Mouse (Mus musculus) hindbrain, embryonic 10.5 days (tissue): ENCODE results near the gene Tkt. TPM values are rescaled to one million over a fixed set of nuclear protein-coding genes. Genes with fewer than 3 reads are reported as not detected.
A peak's percentile ranks its signal among the peaks of the same experiment; 100 is the strongest.
"Not testable (repeated sequence)": the region's sequence is repeated elsewhere in the genome, so short reads cannot be mapped to it uniquely, and the experiment has no call there.

Experiments
- DNase-seq: peaks from one replicate; pipeline ENCODE4 v3.0.0-alpha.2; 2017; ENCODE audit warnings: low spot score
- H3K27ac ChIP-seq: fragments of 300-500 bp; sonication (generic); 2 replicates; pipeline ENCODE4 v1.5.1; 2016; ENCODE audit warnings: mild to moderate bottlenecking, moderate library complexity
- H3K27me3 ChIP-seq: fragments of 300-500 bp; sonication (generic); 2 replicates; pipeline ENCODE4 v1.6.1; 2016; ENCODE audit warnings: mild to moderate bottlenecking; ENCODE audit not compliant: poor library complexity, insufficient read depth, severe bottlenecking
- H3K36me3 ChIP-seq: fragments of 300-500 bp; sonication (generic); 2 replicates; pipeline ENCODE4 v1.6.1; 2016; ENCODE audit warnings: mild to moderate bottlenecking, moderate library complexity
- H3K4me1 ChIP-seq: fragments of 300-500 bp; sonication (generic); replicated peaks from 2 replicates; pipeline ENCODE4 v1.6.1; 2016; ENCODE audit warnings: mild to moderate bottlenecking
- H3K4me3 ChIP-seq: fragments of 300-500 bp; sonication (generic); 2 replicates; pipeline ENCODE4 v1.5.1; 2016; ENCODE audit warnings: mild to moderate bottlenecking, moderate library complexity
- H3K9me3 ChIP-seq: fragments of 300-500 bp; sonication (generic); 2 replicates; pipeline ENCODE4 v1.6.1; 2016; ENCODE audit warnings: mild to moderate bottlenecking, moderate library complexity
- WGBS: fragments of 180-500 bp; shearing (Covaris S2); methylation state at CpG from one replicate; pipeline ENCODE4 v1.1.7; 2016; 5-methylcytosine and 5-hydroxymethylcytosine counted together
- polyA plus RNA-seq: library from polyadenylated mRNA; unstranded; fragments of >200 nt; fragmentation: Nextera tagmentation; extraction: Ambion mirVana; gene quantifications from 2 replicates; pipeline ENCODE4 v1.2.1, GENCODE M21; 2016

The Tkt gene
- polyA plus RNA-seq, 1 experiment from 2014 or later, result 285 TPM

- Histone ChIP-seq H3K36me3 (peaks cover 4% of the 10 kb centered on the region), H3K27ac (no peak overlapping the region), H3K9me3 (no peaks in the 10 kb centered on the region), H3K27me3 (no peaks in the 10 kb centered on the region), H3K4me1 (peaks cover 15% of the 10 kb centered on the region; the same call in 1 of the 2 replicates), H3K4me3 (no peak overlapping the region)
- DNase-seq, result no peak
- WGBS, result 90% methylated on average over 6 of the region's 6 CpGs
Observed at GRCm38 (mm10) chr14:30533780-30534450, 14.2 kb upstream of the Tkt start.

GRCm38 (mm10) chr14:30541541-30541940, 6.6 kb upstream of the Tkt start:
- Histone ChIP-seq H3K27ac (0 out of 2 replicates have a peak overlapping the region, but pooled peaks have one; percentile 18), H3K4me3 (no peak overlapping the region), H3K36me3 (no peaks in the 10 kb centered on the region), H3K9me3 (no peaks in the 10 kb centered on the region), H3K4me1 (peaks cover 10% of the 10 kb centered on the region; the same call in 1 of the 2 replicates), H3K27me3 (no peaks in the 10 kb centered on the region)
- 77% methylated on average over 10 of the region's 10 CpGs for WGBS
- DNase-seq, result no peak

GRCm38 (mm10) chr14:30543331-30543730, 4.8 kb upstream of the Tkt start:
- 88% methylated on average over 5 of the region's 5 CpGs for WGBS
- not testable (repeated sequence) for H3K27me3 ChIP-seq, H3K4me3 ChIP-seq, H3K9me3 ChIP-seq, DNase-seq, H3K27ac ChIP-seq, H3K36me3 ChIP-seq
- peaks cover 13% of the 10 kb centered on the region for H3K4me1 ChIP-seq

GRCm38 (mm10) chr14:30548965-30549776, 1.0 kb downstream of the Tkt start:
- Histone ChIP-seq H3K4me1 (peaks cover 48% of the 10 kb centered on the region), H3K36me3 (peaks cover 15% of the 10 kb centered on the region), H3K4me3 (peak overlapping the region; percentile 88), H3K27me3 (no peaks in the 10 kb centered on the region), H3K9me3 (no peaks in the 10 kb centered on the region), H3K27ac (peak overlapping the region; percentile 98)
- peak; percentile 96 for DNase-seq
- WGBS, result under 1% methylated on average over 69 of the region's 69 CpGs

- no peak for DNase-seq
- peaks cover 45% of the 10 kb centered on the region for H3K4me1 ChIP-seq
- under 1% methylated on average over 10 of the region's 10 CpGs for WGBS
- H3K27ac ChIP-seq, result peak overlapping the region; percentile 98
- H3K4me3 ChIP-seq, result peak overlapping the region; percentile 88
- H3K9me3 ChIP-seq, result no peaks in the 10 kb centered on the region
- H3K27me3 ChIP-seq, result no peaks in the 10 kb centered on the region
- peaks cover 21% of the 10 kb centered on the region for H3K36me3 ChIP-seq
Observed at GRCm38 (mm10) chr14:30549777-30550149, 1.6 kb downstream of the Tkt start.

- Histone ChIP-seq H3K4me3 (peak overlapping the region; percentile 88), H3K4me1 (peaks cover 45% of the 10 kb centered on the region), H3K27me3 (no peaks in the 10 kb centered on the region), H3K27ac (peak overlapping the region; percentile 98), H3K9me3 (no peaks in the 10 kb centered on the region), H3K36me3 (peaks cover 27% of the 10 kb centered on the region)
- 46% methylated on average over 8 of the region's 8 CpGs for WGBS
- no peak for DNase-seq
Observed at GRCm38 (mm10) chr14:30550232-30551070, 2.3 kb downstream of the Tkt start.

GRCm38 (mm10) chr14:30551509-30551908, 3.4 kb downstream of the Tkt start:
- peaks cover 38% of the 10 kb centered on the region for H3K36me3 ChIP-seq
- 0 out of 2 replicates have a peak overlapping the region, but pooled peaks have one; percentile 10 for H3K27ac ChIP-seq
- 79% methylated on average over 5 of the region's 5 CpGs for WGBS
- no peak for DNase-seq
- H3K27me3 ChIP-seq, result no peaks in the 10 kb centered on the region
- H3K4me3 ChIP-seq, result peak overlapping the region; percentile 88
- H3K9me3 ChIP-seq, result no peaks in the 10 kb centered on the region
- H3K4me1 ChIP-seq, result peaks cover 45% of the 10 kb centered on the region

- Histone ChIP-seq H3K9me3 (no peaks in the 10 kb centered on the region), H3K36me3 (peaks cover 43% of the 10 kb centered on the region), H3K27ac (no peak overlapping the region), H3K4me3 (no peak overlapping the region), H3K4me1 (peaks cover 45% of the 10 kb centered on the region), H3K27me3 (no peaks in the 10 kb centered on the region)
- DNase-seq, result no peak
- 88% methylated on average over 2 of the region's 2 CpGs for WGBS
Observed at GRCm38 (mm10) chr14:30551981-30552380, 3.8 kb downstream of the Tkt start.

- WGBS, result 90% methylated on average over 4 of the region's 4 CpGs
- H3K4me3 ChIP-seq, result no peak overlapping the region
Observed at GRCm38 (mm10) chr14:30553185-30553584, 5.0 kb downstream of the Tkt start.

GRCm38 (mm10) chr14:30556651-30557050, 8.5 kb downstream of the Tkt start:
- peaks cover 6% of the 10 kb centered on the region for H3K4me1 ChIP-seq
- H3K36me3 ChIP-seq, result peaks cover 89% of the 10 kb centered on the region
- H3K27ac ChIP-seq, result no peak overlapping the region
- no peak for DNase-seq
- no peak overlapping the region for H3K4me3 ChIP-seq
- 93% methylated on average over 2 of the region's 2 CpGs for WGBS
- no peaks in the 10 kb centered on the region for H3K9me3 ChIP-seq
- H3K27me3 ChIP-seq, result no peaks in the 10 kb centered on the region

More at GRCm38 (mm10) chr14:30553185-30553584, 5.0 kb downstream of the Tkt start:
- Histone ChIP-seq H3K36me3 (peaks cover 55% of the 10 kb centered on the region), H3K27ac (no peak overlapping the region), H3K4me1 (peaks cover 38% of the 10 kb centered on the region), H3K9me3 (no peaks in the 10 kb centered on the region), H3K27me3 (no peaks in the 10 kb centered on the region)
- DNase-seq, result no peak

- H3K27me3 ChIP-seq, result no peaks in the 10 kb centered on the region
- DNase-seq, result no peak
- H3K27ac ChIP-seq, result no peak overlapping the region
- H3K9me3 ChIP-seq, result no peaks in the 10 kb centered on the region
- 88% methylated on average over 9 of the region's 9 CpGs for WGBS
- no peak overlapping the region for H3K4me3 ChIP-seq
- H3K36me3 ChIP-seq, result peaks cover 94% of the 10 kb centered on the region
- 0 out of 2 replicates have a peak, but pooled peaks cover 5% of the 10 kb centered on the region for H3K4me1 ChIP-seq
Observed at GRCm38 (mm10) chr14:30557730-30558129, 9.6 kb downstream of the Tkt start.

- H3K36me3 ChIP-seq, result peaks cover 97% of the 10 kb centered on the region
- H3K4me1 ChIP-seq, result no peaks in the 10 kb centered on the region
- no peak overlapping the region for H3K27ac ChIP-seq
- no peak overlapping the region for H3K4me3 ChIP-seq
- H3K27me3 ChIP-seq, result no peaks in the 10 kb centered on the region
- no peaks in the 10 kb centered on the region for H3K9me3 ChIP-seq
- DNase-seq, result no peak
- WGBS, result 92% methylated on average over 17 of the region's 17 CpGs
Observed at GRCm38 (mm10) chr14:30559321-30559850, 11.2 kb downstream of the Tkt start.
